Mouse (Mus musculus) heart, embryonic 11.5 days (tissue): ENCODE results near the gene Ppp1r1b. TPM values are rescaled to one million over a fixed set of nuclear protein-coding genes. Genes with fewer than 3 reads are reported as not detected.
A peak's percentile ranks its signal among the peaks of the same experiment; 100 is the strongest.

ENCODE experiments used
- ATAC-seq: fragments of 200-750 bp; cut with Nextera tagmentation; replicated peaks from 2 replicates; pipeline ENCODE4 v1.8.0; 2017; ENCODE audit warnings: moderate library complexity; ENCODE audit not compliant: insufficient number of reproducible peaks, low FRiP score, low TSS enrichment
- H3K27ac ChIP-seq: fragments of 300-500 bp; sonication (generic); 2 replicates; pipeline ENCODE4 v1.5.1; 2014; ENCODE audit warnings: mild to moderate bottlenecking, low read depth, low read length
- H3K27me3 ChIP-seq: fragments of 300-500 bp; sonication (generic); 2 replicates; pipeline ENCODE4 v1.6.1; 2014; ENCODE audit warnings: mild to moderate bottlenecking, low read length, mixed read lengths; ENCODE audit not compliant: control insufficient read depth, insufficient read depth
- H3K36me3 ChIP-seq: fragments of 300-500 bp; sonication (generic); 2 replicates; pipeline ENCODE4 v1.6.1; 2014; ENCODE audit warnings: mild to moderate bottlenecking, low read length, moderate library complexity, mixed read lengths; ENCODE audit not compliant: control insufficient read depth, insufficient read depth
- H3K4me1 ChIP-seq: fragments of 300-500 bp; sonication (generic); 2 replicates; pipeline ENCODE4 v1.6.1; 2014; ENCODE audit warnings: low read length; ENCODE audit not compliant: control insufficient read depth, insufficient read depth
- H3K4me2 ChIP-seq: fragments of 300-500 bp; sonication (generic); 2 replicates; pipeline ENCODE4 v1.6.1; 2014; ENCODE audit warnings: mild to moderate bottlenecking, moderate library complexity
- H3K4me3 ChIP-seq: fragments of 300-500 bp; sonication (generic); 2 replicates; pipeline ENCODE4 v1.5.1; 2014; ENCODE audit warnings: low read depth, low read length
- H3K9ac ChIP-seq: fragments of 300-500 bp; sonication (generic); 2 replicates; pipeline ENCODE4 v1.6.1; 2014; ENCODE audit warnings: mild to moderate bottlenecking, low read depth, low read length, moderate library complexity
- H3K9me3 ChIP-seq: fragments of 300-500 bp; sonication (generic); replicated peaks from 2 replicates; pipeline ENCODE4 v1.6.1; 2016; ENCODE audit warnings: low read length; ENCODE audit not compliant: control insufficient read depth
- WGBS: fragments of 180-500 bp; shearing (Covaris S2); extraction: QIAGEN DNeasy Blood & Tissue Kit; methylation state at CpG from one replicate; pipeline ENCODE4 v1.1.7; 2014; ENCODE audit not compliant: insufficient replicate concordance; 5-methylcytosine and 5-hydroxymethylcytosine counted together
- polyA plus RNA-seq: library from polyadenylated mRNA; unstranded; fragments of >200 nt; fragmentation: Nextera tagmentation; extraction: Ambion mirVana; gene quantifications from 2 replicates; pipeline ENCODE4 v1.2.1, GENCODE M21; 2014

The Ppp1r1b gene
- polyA plus RNA-seq, 1 experiment from 2014 or later = 13.6 TPM

DNA sequence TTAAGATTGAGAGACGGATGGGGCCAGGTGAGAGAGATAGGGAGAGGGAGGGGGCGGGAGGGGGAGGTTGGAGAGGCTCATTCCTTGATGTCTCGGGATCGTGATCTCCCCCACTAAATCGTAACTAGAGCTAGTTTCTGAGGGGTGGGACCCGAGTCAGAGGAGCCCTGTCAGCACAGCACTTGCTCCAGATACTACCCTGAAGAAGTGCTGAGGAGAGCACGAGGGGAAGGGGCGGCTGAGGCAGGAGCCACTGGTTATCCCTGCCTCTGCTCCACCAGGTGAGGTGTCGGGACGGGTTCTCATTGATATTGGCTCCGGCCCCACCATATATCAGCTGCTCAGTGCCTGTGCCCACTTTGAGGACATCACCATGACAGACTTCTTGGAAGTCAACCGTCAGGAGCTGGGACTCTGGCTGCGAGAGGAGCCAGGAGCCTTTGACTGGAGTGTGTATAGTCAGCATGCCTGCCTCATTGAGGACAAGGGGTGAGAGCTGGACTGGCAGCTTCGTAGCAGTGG is 38.9 kb downstream of the Ppp1r1b start:
- peaks cover 19% of the 10 kb centered on the region for H3K27me3 ChIP-seq
- WGBS = 39% methylated on average over 14 of the region's 14 CpGs
- H3K9ac ChIP-seq = no peak overlapping the region
- H3K36me3 ChIP-seq = no peaks in the 10 kb centered on the region
- H3K4me3 ChIP-seq = no peak overlapping the region
- peaks cover 52% of the 10 kb centered on the region for H3K4me1 ChIP-seq
- H3K9me3 ChIP-seq = no peaks in the 10 kb centered on the region
- no peak overlapping the region for H3K4me2 ChIP-seq
- no peak overlapping the region for H3K27ac ChIP-seq
- no peak for ATAC-seq

- Histone ChIP-seq H3K4me1 (peaks cover 59% of the 10 kb centered on the region), H3K4me2 (no peak overlapping the region), H3K4me3 (no peak overlapping the region), H3K27me3 (peaks cover 19% of the 10 kb centered on the region), H3K36me3 (no peaks in the 10 kb centered on the region), H3K9me3 (no peaks in the 10 kb centered on the region), H3K9ac (no peak overlapping the region), H3K27ac (no peak overlapping the region)
- no peak for ATAC-seq
- WGBS = 67% methylated on average over 10 of the region's 10 CpGs
Observed at GRCm38 (mm10) chr11:98388282-98388681, 40.1 kb downstream of the Ppp1r1b start.

DNA sequence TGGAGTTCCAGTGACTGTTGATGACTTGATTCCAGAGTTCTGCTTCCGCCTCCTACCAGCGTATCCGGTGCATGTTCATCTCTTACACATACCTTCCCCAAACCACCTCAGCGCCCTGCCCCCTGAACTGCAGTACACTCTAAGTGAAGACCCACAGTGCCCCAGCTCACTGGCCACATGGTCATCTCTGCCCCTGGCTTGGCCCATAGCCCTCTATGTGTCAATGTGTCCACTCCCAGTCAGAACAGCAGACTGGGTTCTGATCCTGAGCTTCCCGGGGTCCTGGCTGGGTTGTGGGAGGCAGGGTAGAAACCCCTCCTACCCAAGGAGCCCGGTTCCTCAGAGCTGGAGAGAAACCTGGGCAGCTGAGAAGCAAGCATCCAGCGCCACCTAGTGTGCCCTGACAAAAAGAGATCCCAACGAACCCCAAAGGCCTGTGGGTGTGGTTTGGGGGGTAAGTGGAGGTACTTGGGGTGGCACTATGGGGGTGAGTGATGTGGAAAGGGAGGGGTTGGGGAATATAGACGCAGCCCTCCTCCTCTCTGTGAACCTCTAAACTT is 41.1 kb downstream of the Ppp1r1b start:
- Histone ChIP-seq H3K27ac (no peak overlapping the region), H3K27me3 (peaks cover 19% of the 10 kb centered on the region), H3K4me3 (no peak overlapping the region), H3K36me3 (no peaks in the 10 kb centered on the region), H3K4me1 (peaks cover 60% of the 10 kb centered on the region), H3K4me2 (no peak overlapping the region; the same call in 1 of the 2 replicates), H3K9ac (no peak overlapping the region), H3K9me3 (no peaks in the 10 kb centered on the region)
- no peak for ATAC-seq
- WGBS = 29% methylated on average over 9 of the region's 9 CpGs

DNA sequence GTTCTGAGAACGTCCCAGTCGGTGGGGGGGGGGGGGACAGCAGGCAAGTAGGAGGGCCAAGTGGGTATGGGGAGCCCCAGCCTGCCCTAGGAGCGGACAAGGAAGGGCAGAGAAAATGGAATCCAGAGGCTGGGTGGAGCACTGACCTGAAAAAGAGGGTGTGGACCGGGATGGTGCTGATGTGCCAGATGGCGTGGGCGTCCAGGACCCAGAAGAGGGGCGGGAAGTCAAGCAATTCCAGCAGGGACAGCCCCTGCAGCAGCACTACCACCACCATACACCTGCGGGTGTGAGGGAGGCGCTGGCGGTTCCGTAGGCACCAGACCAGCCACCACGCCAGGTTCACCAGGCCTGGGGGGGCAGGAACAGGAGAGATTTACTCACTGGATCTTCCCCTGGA is 41.9 kb downstream of the Ppp1r1b start:
- Histone ChIP-seq H3K27ac (no peak overlapping the region), H3K36me3 (no peaks in the 10 kb centered on the region), H3K4me1 (peaks cover 59% of the 10 kb centered on the region), H3K27me3 (peaks cover 19% of the 10 kb centered on the region), H3K4me2 (no peak overlapping the region), H3K9ac (no peak overlapping the region), H3K9me3 (no peaks in the 10 kb centered on the region), H3K4me3 (no peak overlapping the region)
- ATAC-seq = no peak
- 70% methylated on average over 12 of the region's 12 CpGs for WGBS

DNA sequence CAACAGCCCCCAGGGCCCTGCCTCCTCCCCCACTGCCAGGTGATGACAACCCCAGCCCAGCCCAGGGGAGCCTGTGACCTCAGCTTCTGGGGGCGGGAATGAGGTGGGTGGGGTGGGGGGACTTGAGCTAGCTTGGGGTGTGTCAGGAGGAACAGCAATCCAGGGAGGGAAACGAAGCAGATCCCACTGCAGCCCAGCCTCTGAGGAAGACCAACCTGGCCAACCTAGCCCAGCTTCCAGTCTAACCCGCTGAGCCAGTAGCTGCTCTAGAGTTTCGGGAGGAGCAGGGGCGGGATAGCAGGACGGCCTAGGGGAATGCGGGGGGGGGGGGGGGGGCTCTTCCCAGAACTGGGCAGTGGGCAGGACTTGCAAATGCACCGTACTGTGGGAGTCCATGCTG is 43.8 kb downstream of the Ppp1r1b start:
- H3K27ac ChIP-seq = peak overlapping the region; percentile 92
- H3K36me3 ChIP-seq = no peaks in the 10 kb centered on the region
- no peak overlapping the region for H3K9ac ChIP-seq
- 6% methylated on average over 7 of the region's 8 CpGs for WGBS
- H3K4me3 ChIP-seq = no peak overlapping the region
- peaks cover 9% of the 10 kb centered on the region for H3K27me3 ChIP-seq
- H3K9me3 ChIP-seq = no peaks in the 10 kb centered on the region
- H3K4me1 ChIP-seq = peaks cover 62% of the 10 kb centered on the region
- 0 out of 2 replicates have a peak overlapping the region, but pooled peaks have one; percentile 15 for H3K4me2 ChIP-seq
- ATAC-seq = no peak

- peak overlapping the region; percentile 92 for H3K27ac ChIP-seq
- peaks cover 8% of the 10 kb centered on the region for H3K27me3 ChIP-seq
- H3K4me2 ChIP-seq = peak overlapping the region; percentile 27
- no peaks in the 10 kb centered on the region for H3K9me3 ChIP-seq
- no peaks in the 10 kb centered on the region for H3K36me3 ChIP-seq
- peak overlapping the region; percentile 54; the same call in 1 of the 2 replicates for H3K9ac ChIP-seq
- H3K4me3 ChIP-seq = no peak overlapping the region
- 10% methylated on average over 4 of the region's 4 CpGs for WGBS
- ATAC-seq = 0 out of 2 replicates have a peak, but pooled peaks have one; percentile 20
- H3K4me1 ChIP-seq = peaks cover 60% of the 10 kb centered on the region
Observed at GRCm38 (mm10) chr11:98392645-98393044, 44.4 kb downstream of the Ppp1r1b start.

- Histone ChIP-seq H3K4me3 (no peak overlapping the region), H3K27ac (peak overlapping the region; percentile 92), H3K36me3 (no peaks in the 10 kb centered on the region), H3K4me2 (peak overlapping the region; percentile 27), H3K9me3 (no peaks in the 10 kb centered on the region), H3K9ac (peak overlapping the region; percentile 44), H3K4me1 (peaks cover 55% of the 10 kb centered on the region), H3K27me3 (peaks cover 1% of the 10 kb centered on the region)
- WGBS = 31% methylated on average over 6 of the region's 6 CpGs
- ATAC-seq = peak; percentile 53
Observed at GRCm38 (mm10) chr11:98393317-98393716, 45.1 kb downstream of the Ppp1r1b start.

- Histone ChIP-seq H3K4me1 (peaks cover 45% of the 10 kb centered on the region), H3K4me3 (no peak overlapping the region), H3K9me3 (no peaks in the 10 kb centered on the region), H3K27me3 (no peaks in the 10 kb centered on the region), H3K9ac (no peak overlapping the region; the same call in 1 of the 2 replicates), H3K27ac (peak overlapping the region; percentile 92), H3K4me2 (peak overlapping the region; percentile 27), H3K36me3 (no peaks in the 10 kb centered on the region)
- 21% methylated on average over 6 of the region's 6 CpGs for WGBS
- no peak for ATAC-seq
Observed at GRCm38 (mm10) chr11:98394301-98394700, 46.1 kb downstream of the Ppp1r1b start.

- Histone ChIP-seq H3K4me3 (no peak overlapping the region), H3K36me3 (no peaks in the 10 kb centered on the region), H3K27me3 (no peaks in the 10 kb centered on the region), H3K9me3 (no peaks in the 10 kb centered on the region), H3K4me2 (peak overlapping the region; percentile 23; the same call in 1 of the 2 replicates), H3K4me1 (peaks cover 49% of the 10 kb centered on the region), H3K9ac (0 out of 2 replicates have a peak overlapping the region, but pooled peaks have one; percentile 28), H3K27ac (peak overlapping the region; percentile 92)
- ATAC-seq = no peak
- 25% methylated on average over 4 of the region's 4 CpGs for WGBS
Observed at GRCm38 (mm10) chr11:98395041-98395440, 46.8 kb downstream of the Ppp1r1b start.
